Mouse (Mus musculus): Measurements from ENCODE around the gene Klhl29.

- no peak for TF ChIP-seq MAFK (IDR thresholded peaks at IDR 0.05; ENCODE audit: borderline replicate concordance, low read depth, low read length)
- no peak for TF ChIP-seq E2F4 (IDR thresholded peaks at IDR 0.05; ENCODE audit: borderline replicate concordance, low read depth, low read length)
- TF ChIP-seq MAZ (IDR thresholded peaks at IDR 0.05; ENCODE audit: low read depth, low read length): no peak
- no peak for TF ChIP-seq HCFC1 (IDR thresholded peaks at IDR 0.05; ENCODE audit: low read depth, low read length)
- TF ChIP-seq ELF1 (IDR thresholded peaks at IDR 0.05; ENCODE audit: low read depth, low read length): no peak
- no peak for TF ChIP-seq CTCF (IDR thresholded peaks at IDR 0.05 in 2 of 3, conservative IDR thresholded peaks at IDR 0.05 in 1 of 3; ENCODE audit: control insufficient read depth in 1 of 3, insufficient read depth in 1 of 3, low read depth in 2 of 3, low read length in 3 of 3, poor library complexity in 1 of 3, severe bottlenecking in 1 of 3)
These were observed 270.9 kb downstream of the Klhl29 start for GRCm38 (mm10) chr12:5104422-5105052.
